Mouse (Mus musculus) G1E-ER4 (cell line): ENCODE measurements around the gene Zbtb4. TPM values are rescaled to one million over a fixed set of nuclear protein-coding genes. Genes with fewer than 3 reads are reported as not detected.

Experiments
- GATA1 ChIP-seq: IDR thresholded peaks from one replicate; pipeline ENCODE4 v1.8.0; 2012; ENCODE audit warnings: low read length, inconsistent platforms
- polyA plus RNA-seq: library from polyadenylated mRNA; stranded (reverse); fragments of >175 nt; gene quantifications from 2 replicates; pipeline ENCODE4 v1.2.3, GENCODE M21; 2012

The Zbtb4 gene
- polyA plus RNA-seq, 1 experiment, result 15.2 TPM

GRCm38 (mm10) chr11:69803786-69804651, 38.3 kb downstream of the Zbtb4 start:
- TF ChIP-seq GATA1, result no peak

GRCm38 (mm10) chr11:69804652-69804940, 38.9 kb downstream of the Zbtb4 start:
- no peak for TF ChIP-seq GATA1

DNA sequence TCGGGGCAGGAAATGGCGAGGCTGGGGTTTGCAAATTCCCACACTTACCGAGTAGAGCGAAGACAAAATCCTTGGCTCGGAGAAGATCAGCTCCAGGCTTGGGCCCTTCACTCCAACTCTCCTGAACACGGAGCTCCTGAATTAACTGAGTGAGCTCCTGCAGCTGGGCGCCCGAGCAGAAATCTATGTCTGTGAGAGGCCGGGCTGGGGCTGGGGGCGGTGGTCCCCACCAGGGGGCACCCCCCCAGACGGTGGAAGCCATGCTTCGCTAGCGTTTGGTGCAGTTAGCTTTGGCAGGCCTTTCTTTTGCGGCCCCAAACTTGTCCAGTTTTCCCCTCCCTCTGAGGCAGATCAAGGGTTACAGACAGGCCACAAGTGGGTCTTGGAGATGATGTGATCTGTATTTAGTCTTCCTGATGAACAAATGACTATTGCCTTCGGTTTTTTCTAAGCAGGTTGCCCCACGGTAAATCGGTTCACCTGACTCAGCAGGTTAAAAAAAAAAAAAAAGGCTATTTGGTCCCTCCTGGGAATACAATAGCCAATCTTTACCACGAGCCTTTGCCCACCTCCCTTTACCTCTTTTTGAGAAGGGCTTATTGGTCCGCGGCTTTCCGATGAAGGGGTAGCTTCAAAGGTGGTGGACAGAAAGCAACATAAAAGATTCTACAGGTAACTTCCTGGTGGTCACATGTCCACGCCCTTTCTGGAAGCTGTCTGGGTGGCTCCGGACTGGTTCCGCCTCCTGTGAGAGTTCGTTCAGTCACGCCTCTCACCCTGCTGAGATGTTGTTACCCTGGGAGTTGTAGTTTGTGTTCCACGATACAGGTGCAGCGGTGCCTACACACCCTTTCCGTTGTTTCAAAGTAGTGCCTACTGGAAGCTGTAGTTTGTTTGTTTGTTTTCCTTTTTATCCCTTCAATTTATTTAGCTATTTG, 39.5 kb downstream of the Zbtb4 start, which contains the start of gene Tmem102:
Tmem102 (minus strand) TSS at position 653 of the 938 bp plus-strand sequence.
- no peak for TF ChIP-seq GATA1

DNA sequence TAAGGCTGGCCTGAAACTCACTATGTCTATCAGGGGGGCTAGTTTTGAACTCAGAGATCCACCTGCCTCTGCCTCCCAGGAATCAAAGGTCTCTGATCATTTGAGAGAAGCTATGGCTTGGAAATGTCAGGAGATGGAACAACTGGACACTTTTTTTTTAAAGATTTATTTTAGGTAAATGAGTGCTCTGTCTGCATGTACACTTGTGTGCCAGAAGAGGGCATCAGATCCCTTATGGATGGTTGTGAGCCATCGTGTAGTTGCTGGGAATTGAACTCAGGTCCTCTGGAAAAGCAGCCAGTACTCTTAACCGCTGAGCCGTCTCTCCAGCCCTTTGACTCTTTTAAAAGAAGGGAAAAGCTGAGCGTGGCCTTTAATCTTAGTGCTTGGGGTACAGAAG, 40.7 kb downstream of the Zbtb4 start:
- TF ChIP-seq GATA1, result no peak

DNA sequence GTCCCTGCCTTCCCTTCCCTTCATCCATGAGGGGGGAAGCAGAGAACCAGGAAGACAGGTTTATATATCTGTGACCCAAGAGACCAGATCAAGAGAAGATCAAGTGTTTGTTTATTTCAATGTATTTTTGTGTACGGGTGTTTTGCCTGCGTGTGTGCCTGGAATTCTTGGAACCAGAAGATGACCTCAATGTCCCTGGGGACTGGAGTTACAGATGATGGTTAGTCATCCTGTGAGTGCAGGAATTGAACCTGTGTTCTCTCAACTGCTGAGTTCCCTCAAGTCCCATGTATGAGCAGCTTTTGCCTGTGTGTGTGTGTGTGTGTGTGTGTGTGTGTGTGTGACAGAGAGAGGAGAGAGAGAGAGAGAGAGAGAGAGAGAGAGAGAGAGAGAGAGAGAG, 41.9 kb downstream of the Zbtb4 start:
- no peak for TF ChIP-seq GATA1

GRCm38 (mm10) chr11:69810280-69810679, 44.6 kb downstream of the Zbtb4 start:
- TF ChIP-seq GATA1, result no peak

GRCm38 (mm10) chr11:69815155-69815554, 49.4 kb downstream of the Zbtb4 start, which contains the start of gene Gm39566:
Gene Gm39566 (minus strand): TSS chr11:69815298.
- no peak for TF ChIP-seq GATA1

DNA sequence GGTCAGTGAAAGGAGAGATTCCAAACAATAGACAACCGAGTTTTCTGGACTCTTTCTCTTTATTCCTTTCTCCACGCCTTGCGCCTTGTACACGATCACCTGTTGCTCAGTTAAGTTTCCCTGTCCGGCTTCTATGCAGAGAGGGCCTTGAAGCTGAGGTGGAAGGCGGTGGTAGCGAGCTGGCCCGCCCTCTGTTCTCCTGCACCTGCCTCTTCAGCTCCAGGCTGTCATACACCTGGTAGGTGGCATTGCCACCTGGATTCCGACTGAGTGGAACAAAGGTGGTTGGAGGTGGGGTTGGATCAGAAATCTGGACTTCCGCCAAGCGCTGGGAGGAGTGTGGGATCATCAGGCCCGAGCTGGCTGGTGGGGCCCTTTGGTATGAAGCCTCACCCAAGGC, 50.8 kb downstream of the Zbtb4 start:
- no peak for TF ChIP-seq GATA1

- no peak for TF ChIP-seq GATA1
Measured at GRCm38 (mm10) chr11:69818365-69818764, 52.7 kb downstream of the Zbtb4 start, which contains the start of gene Spem2. Gene Spem2 (minus strand): TSS chr11:69818465.

GRCm38 (mm10) chr11:69818871-69819270, 53.2 kb downstream of the Zbtb4 start:
- TF ChIP-seq GATA1, result no peak

DNA sequence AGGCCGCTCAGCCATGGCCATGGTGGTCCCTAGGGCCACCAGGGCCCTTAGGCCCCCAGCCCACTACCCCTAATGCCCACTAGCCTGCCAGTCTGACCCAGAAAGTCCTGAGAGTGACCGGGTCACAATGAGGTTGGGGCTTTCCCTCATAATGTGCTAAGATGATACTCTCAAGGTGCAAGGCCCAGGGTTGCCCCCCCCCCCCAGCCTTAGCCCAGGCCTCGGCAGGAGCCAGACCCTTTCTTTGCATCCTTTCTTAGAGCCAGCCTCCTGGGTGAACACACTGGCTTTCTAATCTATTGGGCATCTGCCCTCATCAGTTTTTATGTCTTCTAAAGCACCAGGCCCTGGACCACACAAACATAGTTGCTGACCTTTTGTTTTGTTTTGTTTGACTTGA, 56.4 kb downstream of the Zbtb4 start, which contains the start of gene Spem1:
Spem1 (minus strand) TSS at position 101 of the 400 bp plus-strand sequence.
- TF ChIP-seq GATA1, result no peak

DNA sequence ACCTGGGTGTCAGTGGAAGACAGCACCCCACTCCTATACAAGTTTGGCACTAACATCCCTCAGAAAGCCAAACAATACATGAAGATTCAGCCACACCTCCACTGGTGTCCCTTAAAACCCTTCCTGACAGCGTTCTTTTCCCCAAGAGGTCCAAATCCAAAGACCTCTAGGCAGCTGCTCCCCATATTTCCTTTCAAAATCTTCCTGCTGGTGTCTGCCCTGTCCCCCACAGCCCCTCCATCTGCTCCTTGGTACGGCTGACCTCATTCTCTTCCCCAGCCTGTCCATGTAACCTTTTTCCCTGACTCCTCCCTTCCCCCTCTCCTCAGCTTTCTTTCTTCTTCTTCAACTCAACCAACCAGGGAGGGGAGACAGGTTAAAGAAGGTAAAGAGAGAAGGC, 57.7 kb downstream of the Zbtb4 start:
- no peak for TF ChIP-seq GATA1

DNA sequence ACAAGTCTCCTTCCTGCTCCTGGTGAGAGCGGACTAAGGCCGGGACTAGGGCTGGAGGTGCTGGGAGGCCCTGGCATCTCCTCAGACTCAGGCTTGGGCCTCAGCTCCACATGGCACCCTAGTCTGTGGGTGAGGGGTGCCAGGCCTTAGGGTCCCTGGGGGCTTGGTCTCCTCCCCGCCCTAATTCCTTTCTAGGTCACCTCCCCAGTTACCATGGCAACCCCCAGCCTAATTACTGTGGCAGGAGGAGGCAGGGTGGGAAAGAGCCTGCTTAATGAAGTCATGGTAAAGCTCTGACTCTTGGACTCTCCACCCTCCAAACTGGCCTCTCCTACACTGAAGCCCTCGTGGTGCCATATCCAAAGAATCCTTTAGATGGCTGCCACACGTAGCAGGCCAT, 63.1 kb downstream of the Zbtb4 start:
- TF ChIP-seq GATA1, result no peak

GRCm38 (mm10) chr11:69833554-69833953, 67.8 kb downstream of the Zbtb4 start:
- TF ChIP-seq GATA1, result no peak

Other genes with a start within 250 kb of the Zbtb4 start
- gene Dnah2, start 216.8 kb upstream of the Zbtb4 start, polyA plus RNA-seq, result 0.01 and 0.02 TPM in 2 replicates
- 0.66 and 0.68 TPM in 2 replicates for gene Efnb3, start 205.7 kb upstream of the Zbtb4 start, polyA plus RNA-seq
- 11.0 and 23.0 TPM in 2 replicates for gene Wrap53, start 185.7 kb upstream of the Zbtb4 start, polyA plus RNA-seq
- gene Trp53, start 185.6 kb upstream of the Zbtb4 start, polyA plus RNA-seq, result 209 and 211 TPM in 2 replicates
- gene Atp1b2, start 160.0 kb upstream of the Zbtb4 start, polyA plus RNA-seq, result 69.6 and 87.4 TPM in 2 replicates
- gene Shbg, start 148.0 kb upstream of the Zbtb4 start, polyA plus RNA-seq, result not detected in 2 replicates
- gene Sat2, start 143.9 kb upstream of the Zbtb4 start, polyA plus RNA-seq, result not detected in 2 replicates
- 76.6 and 104 TPM in 2 replicates for gene Fxr2, start 132.9 kb upstream of the Zbtb4 start, polyA plus RNA-seq
- 0.30 and 0.49 TPM in 2 replicates for gene Sox15, start 110.6 kb upstream of the Zbtb4 start, polyA plus RNA-seq
- gene Mpdu1, start 103.3 kb upstream of the Zbtb4 start, polyA plus RNA-seq, result 24.4 and 30.0 TPM in 2 replicates
- gene Cd68, start 99.8 kb upstream of the Zbtb4 start, polyA plus RNA-seq, result 1.1 and 1.2 TPM in 2 replicates
- 326 and 403 TPM in 2 replicates for gene Eif4a1, start 93.5 kb upstream of the Zbtb4 start, polyA plus RNA-seq
- 117 and 153 TPM in 2 replicates for gene Senp3, start 83.8 kb upstream of the Zbtb4 start, polyA plus RNA-seq
- not detected in 2 replicates for gene Tnfsf13, start 80.1 kb upstream of the Zbtb4 start, polyA plus RNA-seq
- not detected in 2 replicates for gene Tnfsf12, start 70.1 kb upstream of the Zbtb4 start, polyA plus RNA-seq
- not detected in 2 replicates for gene Tnfsfm13, start 69.8 kb upstream of the Zbtb4 start, polyA plus RNA-seq
- 65.1 and 65.3 TPM in 2 replicates for gene Polr2a, start 7.3 kb upstream of the Zbtb4 start, polyA plus RNA-seq
- not detected in 2 replicates for gene Slc35g3, start 3.9 kb upstream of the Zbtb4 start, polyA plus RNA-seq
- gene Chrnb1, start 30.0 kb downstream of the Zbtb4 start, polyA plus RNA-seq, result 0.03 and 0.11 TPM in 2 replicates
- 0.39 and 0.53 TPM in 2 replicates for gene Fgf11, start 35.9 kb downstream of the Zbtb4 start, polyA plus RNA-seq
- not detected in 2 replicates for gene Tmem102, start 39.7 kb downstream of the Zbtb4 start, polyA plus RNA-seq
- gene Gm39566, start 49.4 kb downstream of the Zbtb4 start, polyA plus RNA-seq, result not detected in 2 replicates
- gene Spem2, start 52.6 kb downstream of the Zbtb4 start, polyA plus RNA-seq, result not detected in 2 replicates
- gene Spem1, start 56.3 kb downstream of the Zbtb4 start, polyA plus RNA-seq, result not detected in 2 replicates
- 0.99 and 1.1 TPM in 2 replicates for gene Nlgn2, start 71.9 kb downstream of the Zbtb4 start, polyA plus RNA-seq
- gene Tmem256, start 72.6 kb downstream of the Zbtb4 start, polyA plus RNA-seq, result 404 and 460 TPM in 2 replicates
- gene Plscr3, start 80.5 kb downstream of the Zbtb4 start, polyA plus RNA-seq, result 43.0 and 56.9 TPM in 2 replicates
- 0.09 and 0.91 TPM in 2 replicates for gene Tnk1, start 92.8 kb downstream of the Zbtb4 start, polyA plus RNA-seq
- not detected in 2 replicates for gene Tmem95, start 112.1 kb downstream of the Zbtb4 start, polyA plus RNA-seq
- 0.27 and 0.39 TPM in 2 replicates for gene Kctd11, start 115.5 kb downstream of the Zbtb4 start, polyA plus RNA-seq
- 107 and 119 TPM in 2 replicates for gene Acap1, start 129.6 kb downstream of the Zbtb4 start, polyA plus RNA-seq
- 1.0 and 1.5 TPM in 2 replicates for gene 2810408A11Rik, start 135.1 kb downstream of the Zbtb4 start, polyA plus RNA-seq
- 83.2 and 85.5 TPM in 2 replicates for gene Neurl4, start 135.2 kb downstream of the Zbtb4 start, polyA plus RNA-seq
- 246 and 266 TPM in 2 replicates for gene Gps2, start 148.0 kb downstream of the Zbtb4 start, polyA plus RNA-seq
- gene Eif5a, start 156.0 kb downstream of the Zbtb4 start, polyA plus RNA-seq, result 3,518 and 5,018 TPM in 2 replicates
- 0.19 TPM in 1 of 2 replicates, not detected in the other for gene Ybx2, start 169.9 kb downstream of the Zbtb4 start, polyA plus RNA-seq
- 0.03 and 0.35 TPM in 2 replicates for gene Slc2a4, start 182.3 kb downstream of the Zbtb4 start, polyA plus RNA-seq
- gene Cldn7, start 198.9 kb downstream of the Zbtb4 start, polyA plus RNA-seq, result not detected in 2 replicates
- 224 and 279 TPM in 2 replicates for gene Ctdnep1, start 215.2 kb downstream of the Zbtb4 start, polyA plus RNA-seq
- gene Elp5, start 216.6 kb downstream of the Zbtb4 start, polyA plus RNA-seq, result 7.7 and 13.2 TPM in 2 replicates
- gene Gabarap, start 225.2 kb downstream of the Zbtb4 start, polyA plus RNA-seq, result 164 and 205 TPM in 2 replicates
- gene Phf23, start 229.9 kb downstream of the Zbtb4 start, polyA plus RNA-seq, result 92.5 and 117 TPM in 2 replicates
- 59.6 and 66.9 TPM in 2 replicates for gene Dvl2, start 234.7 kb downstream of the Zbtb4 start, polyA plus RNA-seq
- 19.7 and 28.8 TPM in 2 replicates for gene Acadvl, start 249.5 kb downstream of the Zbtb4 start, polyA plus RNA-seq